Mouse (Mus musculus) forebrain, embryonic 11.5 days (tissue): Measurements from ENCODE around the gene Mcat. TPM values are rescaled to one million over a fixed set of nuclear protein-coding genes. Genes with fewer than 3 reads are reported as not detected.
"Not testable (repeated sequence)": the region's sequence is repeated elsewhere in the genome, so short reads cannot be mapped to it uniquely, and the experiment has no call there.

Experiments
- ATAC-seq: fragments of 200-750 bp; cut with Nextera tagmentation; replicated peaks from 2 replicates; pipeline ENCODE4 v1.8.0; 2017; ENCODE audit warnings: moderate TSS enrichment; ENCODE audit not compliant: low FRiP score
- DNase-seq: peaks from one replicate; pipeline ENCODE4 v3.0.0-alpha.2; 2017; ENCODE audit warnings: low spot score
- H3K27ac ChIP-seq: fragments of 300-500 bp; sonication (generic); 2 replicates; pipeline ENCODE4 v1.5.1; 2014; ENCODE audit warnings: low read depth, low read length
- H3K27me3 ChIP-seq: fragments of 300-500 bp; sonication (generic); 2 replicates; pipeline ENCODE4 v1.6.1; 2014; ENCODE audit warnings: mild to moderate bottlenecking, low read length, mixed read lengths; ENCODE audit not compliant: control insufficient read depth, insufficient read depth
- H3K36me3 ChIP-seq: fragments of 300-500 bp; sonication (generic); 2 replicates; pipeline ENCODE4 v1.6.1; 2014; ENCODE audit warnings: mild to moderate bottlenecking, low read length, moderate library complexity, mixed read lengths; ENCODE audit not compliant: control insufficient read depth, insufficient read depth
- H3K4me1 ChIP-seq: fragments of 300-500 bp; sonication (generic); replicated peaks from 2 replicates; pipeline ENCODE4 v1.6.1; 2014; ENCODE audit warnings: low read length, mixed read lengths; ENCODE audit not compliant: control insufficient read depth, insufficient read depth
- H3K4me2 ChIP-seq: fragments of 300-500 bp; sonication (generic); 2 replicates; pipeline ENCODE4 v1.6.1; 2014; ENCODE audit warnings: low read depth, mild to moderate bottlenecking, low read length, moderate library complexity, mixed read lengths; ENCODE audit not compliant: severe bottlenecking
- H3K4me3 ChIP-seq: fragments of 300-500 bp; sonication (generic); 2 replicates; pipeline ENCODE4 v1.5.1; 2014; ENCODE audit warnings: low read depth, low read length
- H3K9ac ChIP-seq: fragments of 300-500 bp; sonication (generic); 2 replicates; pipeline ENCODE4 v1.6.1; 2014; ENCODE audit warnings: low read length
- H3K9me3 ChIP-seq: fragments of 300-500 bp; sonication (generic); 2 replicates; pipeline ENCODE4 v1.6.1; 2016; ENCODE audit warnings: low read length, mixed read lengths; ENCODE audit not compliant: control insufficient read depth
- WGBS: fragments of 180-500 bp; shearing (Covaris S2); extraction: QIAGEN DNeasy Blood & Tissue Kit; methylation state at CpG from one replicate; pipeline ENCODE4 v1.1.7; 2014; 5-methylcytosine and 5-hydroxymethylcytosine counted together
- polyA plus RNA-seq: library from polyadenylated mRNA; unstranded; fragments of >200 nt; fragmentation: Nextera tagmentation; extraction: Ambion mirVana; gene quantifications from 2 replicates; pipeline ENCODE4 v1.2.1, GENCODE M21; 2014

The Mcat gene
- polyA plus RNA-seq, 1 experiment from 2014 or later = 45.7 TPM

- WGBS = 38% methylated on average over 20 of the region's 20 CpGs
- peak; percentile 82 for DNase-seq
- H3K4me3 ChIP-seq = no peak overlapping the region
- no peaks in the 10 kb centered on the region; the same call in 1 of the 2 replicates for H3K4me1 ChIP-seq
- no peaks in the 10 kb centered on the region for H3K27me3 ChIP-seq
- no peaks in the 10 kb centered on the region for H3K9me3 ChIP-seq
- H3K36me3 ChIP-seq = no peaks in the 10 kb centered on the region
- no peak overlapping the region for H3K27ac ChIP-seq
- H3K9ac ChIP-seq = no peak overlapping the region
- 0 out of 2 replicates have a peak, but pooled peaks have one; percentile 30 for ATAC-seq
- H3K4me2 ChIP-seq = no peak overlapping the region
These were observed 45.2 kb downstream of the Mcat start for GRCm38 (mm10) chr15:83518215-83519048.

GRCm38 (mm10) chr15:83515018-83515417, 48.6 kb downstream of the Mcat start:
- Histone ChIP-seq H3K9me3 (no peaks in the 10 kb centered on the region), H3K9ac (no peak overlapping the region), H3K4me1 (peaks cover 3% of the 10 kb centered on the region; the same call in 1 of the 2 replicates), H3K4me2 (no peak overlapping the region), H3K4me3 (no peak overlapping the region), H3K27ac (no peak overlapping the region), H3K36me3 (no peaks in the 10 kb centered on the region), H3K27me3 (no peaks in the 10 kb centered on the region)
- ATAC-seq (no peak), DNase-seq (no peak)
- 78% methylated on average over 5 of the region's 5 CpGs for WGBS

GRCm38 (mm10) chr15:83512489-83513281, 50.9 kb downstream of the Mcat start:
- H3K4me2 ChIP-seq = no peak overlapping the region
- peaks cover 3% of the 10 kb centered on the region; the same call in 1 of the 2 replicates for H3K4me1 ChIP-seq
- 81% methylated on average over 13 of the region's 13 CpGs for WGBS
- H3K4me3 ChIP-seq = no peak overlapping the region
- no peaks in the 10 kb centered on the region for H3K27me3 ChIP-seq
- no peaks in the 10 kb centered on the region for H3K9me3 ChIP-seq
- no peak for ATAC-seq
- H3K36me3 ChIP-seq = no peaks in the 10 kb centered on the region
- no peak overlapping the region for H3K9ac ChIP-seq
- no peak overlapping the region for H3K27ac ChIP-seq
- no peak for DNase-seq

- Histone ChIP-seq H3K4me1 (peaks cover 3% of the 10 kb centered on the region; the same call in 1 of the 2 replicates), H3K36me3 (no peaks in the 10 kb centered on the region), H3K27ac (peak within 1 kb of the TSS; percentile 80), H3K4me2 (peak within 1 kb of the TSS; percentile 74), H3K4me3 (peak within 1 kb of the TSS; percentile 57), H3K27me3 (no peaks in the 10 kb centered on the region), H3K9ac (peak within 1 kb of the TSS; percentile 69), H3K9me3 (no peaks in the 10 kb centered on the region)
- peak; percentile 96 for ATAC-seq
- WGBS = 13% methylated on average over 41 of the region's 41 CpGs
- peak; percentile 98 for DNase-seq
These were observed 52.7 kb downstream of the Mcat start, which contains the start of gene Ttll1 for GRCm38 (mm10) chr15:83510805-83511405. Gene Ttll1 (minus strand): TSS chr15:83510893.

- no peaks in the 10 kb centered on the region for H3K9me3 ChIP-seq
- H3K27ac ChIP-seq = peak overlapping the region; percentile 80
- no peaks in the 10 kb centered on the region for H3K27me3 ChIP-seq
- WGBS = 23% methylated on average over 17 of the region's 17 CpGs
- peak; percentile 84 for ATAC-seq
- H3K4me3 ChIP-seq = peak overlapping the region; percentile 57
- H3K9ac ChIP-seq = peak overlapping the region; percentile 69
- DNase-seq = no peak
- peaks cover 3% of the 10 kb centered on the region; the same call in 1 of the 2 replicates for H3K4me1 ChIP-seq
- H3K36me3 ChIP-seq = no peaks in the 10 kb centered on the region
- H3K4me2 ChIP-seq = peak overlapping the region; percentile 74
These were observed 53.4 kb downstream of the Mcat start for GRCm38 (mm10) chr15:83509950-83510804.

- not testable (repeated sequence) for H3K9me3 ChIP-seq, H3K36me3 ChIP-seq, H3K9ac ChIP-seq, H3K4me1 ChIP-seq, ATAC-seq, H3K4me2 ChIP-seq, H3K27ac ChIP-seq, DNase-seq, H3K4me3 ChIP-seq, H3K27me3 ChIP-seq
- WGBS = 76% methylated on average over 6 of the region's 6 CpGs
These were observed 62.1 kb downstream of the Mcat start for GRCm38 (mm10) chr15:83501483-83501882.

GRCm38 (mm10) chr15:83500352-83500751, 63.2 kb downstream of the Mcat start:
- ATAC-seq (no peak), DNase-seq (no peak)
- Histone ChIP-seq H3K9me3 (no peaks in the 10 kb centered on the region), H3K27me3 (no peaks in the 10 kb centered on the region), H3K9ac (no peak overlapping the region), H3K4me2 (no peak overlapping the region), H3K4me1 (no peaks in the 10 kb centered on the region), H3K27ac (no peak overlapping the region), H3K36me3 (no peaks in the 10 kb centered on the region; the same call in 1 of the 2 replicates), H3K4me3 (no peak overlapping the region)
- WGBS = 59% methylated on average over 3 of the region's 3 CpGs
